Mouse (Mus musculus) embryonic fibroblast, embryonic 13.5 days (primary cell): ENCODE data around the gene Lamtor2.

Experiments used
- CTCF ChIP-seq: IDR thresholded peaks from 2 replicates; pipeline ENCODE4 v1.5.1; 2011; ENCODE audit warnings: mild to moderate bottlenecking, control low read depth, low read length, moderate library complexity, borderline replicate concordance; ENCODE audit not compliant: insufficient read depth
- POLR2A ChIP-seq: IDR thresholded peaks from 2 replicates; pipeline ENCODE4 v1.6.1; 2011; ENCODE audit warnings: low read depth, mild to moderate bottlenecking, control low read depth, low read length, moderate library complexity

- TF ChIP-seq CTCF (no peak), POLR2A (no peak)
These were observed 31.7 kb downstream of the Lamtor2 start for GRCm38 (mm10) chr3:88521156-88521555.
